Comparison of ENCODE assay signal across 12 mouse cellular contexts in genomic region chr1:77451541-77451940, GRCm38 (mm10).
"Had no signal": no experiment of that assay in that cellular context is flagged by ENCODE, and none has a peak within 500 bp of the region (broad histone marks: within the 10 kb centered on the region; RNA-seq: fewer than 3 reads in every experiment).

No protein-coding gene starts in this region.

- DNase-seq: liver, postnatal 0 days; lung, adult 2 months; lung, postnatal 4 days; midbrain, embryonic 14.5 days; retina, postnatal 1 day; right cerebral cortex, adult 18-20 months; right cerebral cortex, postnatal 25 days; right cerebral cortex, postnatal 4 days; spleen, adult 18-20 months; thymus, adult 18-20 months; thymus, postnatal 14 days; thymus, postnatal 36 days had no signal
